Mouse (Mus musculus): ENCODE measurements at regions not wholly inside any gene's neighbourhood (a gene's known extent, or its start where the extent isn't known, plus 50 kb on each side); places are given as distances from the start of the nearest gene placed in this dataset.

GRCm38 (mm10) chr5:33511529-33512252, 77.9 kb upstream of the Nkx1-1 start:
- TF ChIP-seq CTCF (conservative IDR thresholded peaks at IDR 0.05; ENCODE audit: low read length) (no peak), POU5F1 (IDR thresholded peaks at IDR 0.05; ENCODE audit: borderline replicate concordance, low read length) (no peak), NANOG (IDR thresholded peaks at IDR 0.05; ENCODE audit: borderline replicate concordance, low read length) (no peak)
